Mouse (Mus musculus): ENCODE measurements at regions not wholly inside any gene's neighbourhood (a gene's known extent, or its start where the extent isn't known, plus 50 kb on each side); places are given as distances from the start of the nearest gene placed in this dataset.

GRCm38 (mm10) chr13:28856472-28856871 lies 97.0 kb downstream of the Sox4 start:
- no peak overlapping the region for H3K27ac ChIP-seq (ENCODE audit: insufficient read depth, low read depth)
- no peaks in the 10 kb centered on the region for H3K9me3 ChIP-seq (replicated peaks; ENCODE audit: low read length)
- H3K27me3 ChIP-seq (replicated peaks): no peaks in the 10 kb centered on the region
- in situ Hi-C loops (cut with MboI; ENCODE audit: low pct_ligation_motif_present, low pct_unique_long_range_greater_than_20kb, low sequenced_read_pairs): no loop called here
- H3K9ac ChIP-seq (ENCODE audit: insufficient read depth, low read depth): no peak overlapping the region
- H3K36me3 ChIP-seq (replicated peaks in 1 of 2; ENCODE audit: control insufficient read depth in 1 of 2, insufficient read depth in 1 of 2, low read length in 1 of 2): no peaks in the 10 kb centered on the region
- no peak overlapping the region for H3K4me3 ChIP-seq (replicated peaks in 1 of 3; ENCODE audit: low read depth in 2 of 3, low read length in 2 of 3, poor library complexity in 1 of 3)
- TF ChIP-seq PAX5 (IDR thresholded peaks at IDR 0.05; ENCODE audit: low read length): no peak
- TF ChIP-seq NRF1 (IDR thresholded peaks at IDR 0.05; ENCODE audit: low read depth, low read length): no peak
- no peak for TF ChIP-seq MAZ (IDR thresholded peaks at IDR 0.05; ENCODE audit: low read depth, low read length)
- no peak for TF ChIP-seq ZC3H11A (IDR thresholded peaks at IDR 0.05; ENCODE audit: low read depth, low read length)
- TF ChIP-seq MAFK (IDR thresholded peaks at IDR 0.05; ENCODE audit: insufficient replicate concordance, low read length): no peak
- no peak for TF ChIP-seq MYC (IDR thresholded peaks at IDR 0.05; ENCODE audit: low read depth, low read length)
- no peak for TF ChIP-seq SIN3A (IDR thresholded peaks at IDR 0.05; ENCODE audit: low read length)
- no peak for TF ChIP-seq POLR2A (IDR thresholded peaks at IDR 0.05; ENCODE audit: low read depth, low read length)
- TF ChIP-seq TCF12 (IDR thresholded peaks at IDR 0.05; ENCODE audit: low read depth, low read length): no peak
- TF ChIP-seq MEF2A (IDR thresholded peaks at IDR 0.05; ENCODE audit: borderline replicate concordance, low read depth, low read length): no peak
- no peak for TF ChIP-seq JUN (IDR thresholded peaks at IDR 0.05; ENCODE audit: insufficient read depth, low read depth, low read length)
- no peak for TF ChIP-seq EP300 (IDR thresholded peaks at IDR 0.05; ENCODE audit: low read length)
- TF ChIP-seq RAD21 (IDR thresholded peaks at IDR 0.05; ENCODE audit: low read depth, low read length): no peak
- TF ChIP-seq CHD1 (IDR thresholded peaks at IDR 0.05; ENCODE audit: low read depth, low read length): no peak
- no peak for TF ChIP-seq KAT2A (IDR thresholded peaks at IDR 0.05; ENCODE audit: insufficient replicate concordance, low read length)
- no peak for TF ChIP-seq JUND (conservative IDR thresholded peaks at IDR 0.05; ENCODE audit: low read depth, low read length)
- TF ChIP-seq USF1 (IDR thresholded peaks at IDR 0.05; ENCODE audit: low read depth, low read length): no peak
- no peak for TF ChIP-seq NELFE (IDR thresholded peaks at IDR 0.05; ENCODE audit: low read depth, low read length)
- no peak for TF ChIP-seq MXI1 (IDR thresholded peaks at IDR 0.05; ENCODE audit: low read depth, low read length)
- H3K79me2 ChIP-seq (replicated peaks; ENCODE audit: control insufficient read depth, extremely low read depth, insufficient read depth, poor library complexity, severe bottlenecking): no peaks in the 10 kb centered on the region
- H3K4me1 ChIP-seq (ENCODE audit: control insufficient read depth in 1 of 2, insufficient read depth in 2 of 2): no peaks in the 10 kb centered on the region
- dilution Hi-C loops (cut with MboI; ENCODE audit: extremely low pct_ligation_motif_present, extremely low pct_unique_long_range_greater_than_20kb, low sequenced_read_pairs): no loop called here
- no peak overlapping the region for H3K4me2 ChIP-seq (ENCODE audit: insufficient read depth, low read depth, poor library complexity, severe bottlenecking)
- DNase-seq (ENCODE audit: extremely low read depth): no peak

- no peaks in the 10 kb centered on the region for H3K79me2 ChIP-seq (replicated peaks; ENCODE audit: control insufficient read depth, extremely low read depth, insufficient read depth, poor library complexity, severe bottlenecking)
- no peak overlapping the region for H3K9ac ChIP-seq (ENCODE audit: insufficient read depth, low read depth)
- TF ChIP-seq POLR2A (IDR thresholded peaks at IDR 0.05; ENCODE audit: low read depth, low read length): no peak
- TF ChIP-seq KAT2A (IDR thresholded peaks at IDR 0.05; ENCODE audit: insufficient replicate concordance, low read length): no peak
- TF ChIP-seq CTCF (conservative IDR thresholded peaks at IDR 0.05 in 1 of 2, IDR thresholded peaks at IDR 0.05 in 1 of 2; ENCODE audit: low read depth in 2 of 2, low read length in 2 of 2): no peak
- no peak for TF ChIP-seq NELFE (IDR thresholded peaks at IDR 0.05; ENCODE audit: low read depth, low read length)
- no peak for TF ChIP-seq ZMIZ1 (IDR thresholded peaks at IDR 0.05; ENCODE audit: low read depth, low read length)
- no peak for TF ChIP-seq TCF12 (IDR thresholded peaks at IDR 0.05; ENCODE audit: low read depth, low read length)
- TF ChIP-seq JUN (IDR thresholded peaks at IDR 0.05; ENCODE audit: insufficient read depth, low read depth, low read length): no peak
- no peak for TF ChIP-seq MAFK (IDR thresholded peaks at IDR 0.05; ENCODE audit: insufficient replicate concordance, low read length)
- TF ChIP-seq MEF2A (IDR thresholded peaks at IDR 0.05; ENCODE audit: borderline replicate concordance, low read depth, low read length): no peak
- no peak for TF ChIP-seq PAX5 (IDR thresholded peaks at IDR 0.05; ENCODE audit: low read length)
- TF ChIP-seq MAZ (IDR thresholded peaks at IDR 0.05; ENCODE audit: low read depth, low read length): no peak
- no peak for TF ChIP-seq CHD1 (IDR thresholded peaks at IDR 0.05; ENCODE audit: low read depth, low read length)
- no peak for TF ChIP-seq MYC (IDR thresholded peaks at IDR 0.05; ENCODE audit: low read depth, low read length)
- TF ChIP-seq RAD21 (IDR thresholded peaks at IDR 0.05; ENCODE audit: low read depth, low read length): no peak
- no peak for TF ChIP-seq MAX (IDR thresholded peaks at IDR 0.05; ENCODE audit: low read length)
- no peak for TF ChIP-seq NRF1 (IDR thresholded peaks at IDR 0.05; ENCODE audit: low read depth, low read length)
- TF ChIP-seq JUND (conservative IDR thresholded peaks at IDR 0.05; ENCODE audit: low read depth, low read length): no peak
- TF ChIP-seq RCOR1 (conservative IDR thresholded peaks at IDR 0.05; ENCODE audit: low read depth, low read length): no peak
- in situ Hi-C loops (cut with MboI; ENCODE audit: low pct_ligation_motif_present, low pct_unique_long_range_greater_than_20kb, low sequenced_read_pairs): no loop called here
- no peak for DNase-seq (ENCODE audit: extremely low read depth)
- H3K27ac ChIP-seq (ENCODE audit: insufficient read depth, low read depth): no peak overlapping the region
- no peaks in the 10 kb centered on the region for H3K36me3 ChIP-seq (replicated peaks in 1 of 2; ENCODE audit: control insufficient read depth in 1 of 2, insufficient read depth in 1 of 2, low read length in 1 of 2)
- H3K4me3 ChIP-seq (replicated peaks in 1 of 3; ENCODE audit: low read depth in 2 of 3, low read length in 2 of 3, poor library complexity in 1 of 3): no peak overlapping the region
- no peaks in the 10 kb centered on the region for H3K9me3 ChIP-seq (replicated peaks; ENCODE audit: low read length)
- H3K4me1 ChIP-seq (ENCODE audit: control insufficient read depth in 1 of 2, insufficient read depth in 2 of 2): no peaks in the 10 kb centered on the region
- no peak overlapping the region for H3K4me2 ChIP-seq (ENCODE audit: insufficient read depth, low read depth, poor library complexity, severe bottlenecking)
- dilution Hi-C loops (cut with MboI; ENCODE audit: extremely low pct_ligation_motif_present, extremely low pct_unique_long_range_greater_than_20kb, low sequenced_read_pairs): no loop called here
- no peaks in the 10 kb centered on the region for H3K27me3 ChIP-seq (replicated peaks)
Observed at GRCm38 (mm10) chr13:28854247-28854646, 99.3 kb downstream of the Sox4 start.

All from CH12.LX (cell line).